Mouse (Mus musculus) bone marrow macrophage, adult 2 months (primary cell): ENCODE data around the gene Myd88. TPM values are rescaled to one million over a fixed set of nuclear protein-coding genes. Genes with fewer than 3 reads are reported as not detected.

Source experiments
- H3K27ac ChIP-seq: 2 replicates; pipeline ENCODE4 v1.5.1; 2012; ENCODE audit warnings: low read depth, low read length; ENCODE audit not compliant: insufficient read depth
- H3K4me1 ChIP-seq: 2 replicates; pipeline ENCODE4 v1.6.1; 2012; ENCODE audit warnings: low read length; ENCODE audit not compliant: control insufficient read depth, insufficient read depth
- H3K4me3 ChIP-seq: 2 replicates; pipeline ENCODE4 v1.5.1; 2012; ENCODE audit warnings: mild to moderate bottlenecking, low read length, moderate library complexity; ENCODE audit not compliant: insufficient read depth
- CTCF ChIP-seq: IDR thresholded peaks from 2 replicates; pipeline ENCODE4 v1.5.1; 2012; ENCODE audit warnings: low read depth, mild to moderate bottlenecking, low read length, moderate library complexity
- POLR2A ChIP-seq: IDR thresholded peaks from 2 replicates; pipeline ENCODE4 v1.6.1; 2012; ENCODE audit warnings: mild to moderate bottlenecking, low read depth, low read length, borderline replicate concordance
- polyA plus RNA-seq: library from polyadenylated mRNA; stranded (reverse); fragments of >200 nt; gene quantifications from 2 replicates; pipeline ENCODE4 v1.2.4, GENCODE M21; 2012; ENCODE audit not compliant: missing spikeins, insufficient read depth, insufficient read length

Gene Myd88
- polyA plus RNA-seq, 1 experiment, result 93.5 TPM

GRCm38 (mm10) chr9:119309067-119309466, 32.1 kb downstream of the Myd88 start:
- no peak overlapping the region for H3K27ac ChIP-seq
- H3K4me1 ChIP-seq, result no peaks in the 10 kb centered on the region
- TF ChIP-seq POLR2A (no peak), CTCF (no peak)
- H3K4me3 ChIP-seq, result no peak overlapping the region

- H3K4me1 ChIP-seq, result no peaks in the 10 kb centered on the region
- no peak overlapping the region for H3K27ac ChIP-seq
- no peak overlapping the region for H3K4me3 ChIP-seq
- TF ChIP-seq CTCF, result no peak
- no peak for TF ChIP-seq POLR2A
These were observed 35.3 kb downstream of the Myd88 start for GRCm38 (mm10) chr9:119305863-119306262.

GRCm38 (mm10) chr9:119298563-119298962, 42.6 kb downstream of the Myd88 start:
- Histone ChIP-seq H3K27ac (no peak overlapping the region), H3K4me3 (no peak overlapping the region), H3K4me1 (no peaks in the 10 kb centered on the region)
- TF ChIP-seq CTCF (no peak), POLR2A (no peak)

GRCm38 (mm10) chr9:119297696-119298095, 43.5 kb downstream of the Myd88 start:
- TF ChIP-seq POLR2A, result no peak
- no peak for TF ChIP-seq CTCF
- Histone ChIP-seq H3K4me1 (no peaks in the 10 kb centered on the region), H3K27ac (no peak overlapping the region), H3K4me3 (no peak overlapping the region)

- Histone ChIP-seq H3K27ac (no peak overlapping the region), H3K4me3 (no peak overlapping the region), H3K4me1 (no peaks in the 10 kb centered on the region)
- TF ChIP-seq POLR2A (no peak), CTCF (no peak)
These were observed 50.4 kb downstream of the Myd88 start for GRCm38 (mm10) chr9:119290791-119291190.

Other genes starting within 250 kb of the Myd88 start
- 1.7 and 1.8 TPM in 2 replicates for gene Plcd1, start 247.9 kb downstream of the Myd88 start, polyA plus RNA-seq
- gene Dlec1, start 238.9 kb downstream of the Myd88 start, polyA plus RNA-seq, result not detected in 2 replicates
- gene Acaa1b, start 184.3 kb downstream of the Myd88 start, polyA plus RNA-seq, result not detected in 2 replicates
- not detected in 2 replicates for gene Gm47289, start 182.2 kb downstream of the Myd88 start, polyA plus RNA-seq
- gene Slc22a13, start 132.3 kb downstream of the Myd88 start, polyA plus RNA-seq, result not detected in 2 replicates
- gene Oxsr1, start 19.0 kb downstream of the Myd88 start, polyA plus RNA-seq, result 27.8 and 29.2 TPM in 2 replicates
- gene Acaa1a, start 1.7 kb downstream of the Myd88 start, polyA plus RNA-seq, result 99.1 and 103 TPM in 2 replicates
- gene Xylb, start 16.0 kb upstream of the Myd88 start, polyA plus RNA-seq, result 5.5 and 6.1 TPM in 2 replicates
- gene Slc22a14, start 24.1 kb upstream of the Myd88 start, polyA plus RNA-seq, result not detected in 2 replicates
- gene Acvr2b, start 60.7 kb upstream of the Myd88 start, polyA plus RNA-seq, result 5.1 and 5.8 TPM in 2 replicates
- gene Exog, start 103.5 kb upstream of the Myd88 start, polyA plus RNA-seq, result 4.6 and 5.7 TPM in 2 replicates
- not detected in 2 replicates for gene Scn5a, start 237.6 kb upstream of the Myd88 start, polyA plus RNA-seq